Mouse (Mus musculus) adrenal gland, postnatal 14 days (tissue): Measurements from ENCODE around the gene Opn1sw. TPM values are rescaled to one million over a fixed set of nuclear protein-coding genes. Genes with fewer than 3 reads are reported as not detected.

Source experiments
- DNase-seq: peaks from one replicate; pipeline ENCODE4 v3.0.0; 2021; ENCODE audit warnings: mixed read lengths
- long read RNA-seq, 2 experiments: library from polyadenylated mRNA; stranded (forward); transcript quantifications; one replicate each; pipeline ENCODE4 v2.0.0; 2021
- total RNA-seq: library from RNA; stranded (reverse); gene quantifications from 2 replicates; pipeline ENCODE4 v1.2.3, GENCODE M21; 2021

The Opn1sw gene
- total RNA-seq: not detected in 2 replicates
- long read RNA-seq, experiment 1: 0 reads
- long read RNA-seq, experiment 2: 0 reads

- peak; percentile 44 for DNase-seq
Observed at GRCm38 (mm10) chr6:29388052-29388518, at the start of gene Opn1sw. Gene Opn1sw, minus strand, starts transcription at chr6:29388468.

- peak; percentile 67 for DNase-seq
Observed at GRCm38 (mm10) chr6:29436461-29436934, 48.2 kb upstream of the Opn1sw start.

- DNase-seq: no peak
Observed at GRCm38 (mm10) chr6:29435940-29436451, 47.7 kb upstream of the Opn1sw start.

GRCm38 (mm10) chr6:29434911-29435691 is 46.8 kb upstream of the Opn1sw start:
- no peak for DNase-seq

- DNase-seq: no peak
Observed at GRCm38 (mm10) chr6:29433804-29434795, 45.8 kb upstream of the Opn1sw start.

GRCm38 (mm10) chr6:29433038-29433803 is 45.0 kb upstream of the Opn1sw start, which contains the start of gene Flnc:
Gene Flnc, plus strand, starts transcription at chr6:29433256.
- peak; percentile 51 for DNase-seq

GRCm38 (mm10) chr6:29432676-29433037 is 44.4 kb upstream of the Opn1sw start:
- no peak for DNase-seq

- no peak for DNase-seq
Observed at GRCm38 (mm10) chr6:29432156-29432555, 43.9 kb upstream of the Opn1sw start.

GRCm38 (mm10) chr6:29431473-29431872 is 43.2 kb upstream of the Opn1sw start:
- DNase-seq: no peak

GRCm38 (mm10) chr6:29430681-29431420 is 42.6 kb upstream of the Opn1sw start:
- DNase-seq: no peak

- no peak for DNase-seq
Observed at GRCm38 (mm10) chr6:29428171-29428570, 39.9 kb upstream of the Opn1sw start.

GRCm38 (mm10) chr6:29426331-29426730 is 38.1 kb upstream of the Opn1sw start:
- DNase-seq: no peak

GRCm38 (mm10) chr6:29425118-29425517 is 36.9 kb upstream of the Opn1sw start:
- DNase-seq: no peak

- no peak for DNase-seq
Observed at GRCm38 (mm10) chr6:29420596-29420995, 32.3 kb upstream of the Opn1sw start.

- DNase-seq: no peak
Observed at GRCm38 (mm10) chr6:29415446-29415845, 27.2 kb upstream of the Opn1sw start.

GRCm38 (mm10) chr6:29406412-29406811 is 18.1 kb upstream of the Opn1sw start:
- no peak for DNase-seq

- peak; percentile 51 for DNase-seq
Observed at GRCm38 (mm10) chr6:29402693-29403342, 14.6 kb upstream of the Opn1sw start.

GRCm38 (mm10) chr6:29399851-29400250 is 11.6 kb upstream of the Opn1sw start:
- DNase-seq: no peak

GRCm38 (mm10) chr6:29397575-29397974 is 9.3 kb upstream of the Opn1sw start:
- no peak for DNase-seq
